Mouse (Mus musculus): ENCODE measurements around the gene Gnaq. TPM values are rescaled to one million over a fixed set of nuclear protein-coding genes. Genes with fewer than 3 reads are reported as not detected.

Gene Gnaq
- polyA plus RNA-seq, 1 experiment, result 8.1 TPM

- Histone ChIP-seq H3K4me3 (ENCODE audit: control insufficient read depth, insufficient read depth, low read length) (no peak overlapping the region), H3K27ac (ENCODE audit: control insufficient read depth, insufficient read depth, low read length) (no peak overlapping the region), H3K4me1 (replicated peaks; ENCODE audit: control insufficient read depth, insufficient read depth, low read length) (no peaks in the 10 kb centered on the region), H3K27me3 (ENCODE audit: control insufficient read depth, insufficient read depth, low read length) (no peaks in the 10 kb centered on the region), H3K36me3 (ENCODE audit: control insufficient read depth, insufficient read depth, low read length) (no peaks in the 10 kb centered on the region)
- TF ChIP-seq CTCF (IDR thresholded peaks at IDR 0.05; ENCODE audit: borderline replicate concordance, control insufficient read depth, extremely low read depth, insufficient read depth, low read length, poor library complexity), result no peak
- no peak for TF ChIP-seq POLR2A (IDR thresholded peaks at IDR 0.05; ENCODE audit: control insufficient read depth, extremely low read depth, insufficient read depth, low read length, poor library complexity)
- DNase-seq, result peak; percentile 6
- whole genome bisulfite sequencing, result 73% methylated on average over 7 of the region's 7 CpGs
Measured at GRCm38 (mm10) chr19:16328074-16328850, 195.6 kb downstream of the Gnaq start.

GRCm38 (mm10) chr19:16329056-16329455, 196.4 kb downstream of the Gnaq start:
- Histone ChIP-seq H3K4me1 (replicated peaks; ENCODE audit: control insufficient read depth, insufficient read depth, low read length) (no peaks in the 10 kb centered on the region), H3K27me3 (ENCODE audit: control insufficient read depth, insufficient read depth, low read length) (no peaks in the 10 kb centered on the region), H3K27ac (ENCODE audit: control insufficient read depth, insufficient read depth, low read length) (no peak overlapping the region), H3K4me3 (ENCODE audit: control insufficient read depth, insufficient read depth, low read length) (no peak overlapping the region), H3K36me3 (ENCODE audit: control insufficient read depth, insufficient read depth, low read length) (no peaks in the 10 kb centered on the region)
- TF ChIP-seq POLR2A (IDR thresholded peaks at IDR 0.05; ENCODE audit: control insufficient read depth, extremely low read depth, insufficient read depth, low read length, poor library complexity) (no peak), CTCF (IDR thresholded peaks at IDR 0.05; ENCODE audit: borderline replicate concordance, control insufficient read depth, extremely low read depth, insufficient read depth, low read length, poor library complexity) (no peak)
- no peak for DNase-seq

GRCm38 (mm10) chr19:16329648-16330047, 197.0 kb downstream of the Gnaq start:
- TF ChIP-seq CTCF (IDR thresholded peaks at IDR 0.05; ENCODE audit: borderline replicate concordance, control insufficient read depth, extremely low read depth, insufficient read depth, low read length, poor library complexity), result no peak
- no peak for TF ChIP-seq POLR2A (IDR thresholded peaks at IDR 0.05; ENCODE audit: control insufficient read depth, extremely low read depth, insufficient read depth, low read length, poor library complexity)
- 77% methylated on average over 6 of the region's 6 CpGs for WGBS
- no peak for DNase-seq
- H3K27me3 ChIP-seq (ENCODE audit: control insufficient read depth, insufficient read depth, low read length), result no peaks in the 10 kb centered on the region
- no peak overlapping the region for H3K4me3 ChIP-seq (ENCODE audit: control insufficient read depth, insufficient read depth, low read length)
- H3K27ac ChIP-seq (ENCODE audit: control insufficient read depth, insufficient read depth, low read length), result no peak overlapping the region
- H3K4me1 ChIP-seq (replicated peaks; ENCODE audit: control insufficient read depth, insufficient read depth, low read length), result no peaks in the 10 kb centered on the region
- no peaks in the 10 kb centered on the region for H3K36me3 ChIP-seq (ENCODE audit: control insufficient read depth, insufficient read depth, low read length)

DNA sequence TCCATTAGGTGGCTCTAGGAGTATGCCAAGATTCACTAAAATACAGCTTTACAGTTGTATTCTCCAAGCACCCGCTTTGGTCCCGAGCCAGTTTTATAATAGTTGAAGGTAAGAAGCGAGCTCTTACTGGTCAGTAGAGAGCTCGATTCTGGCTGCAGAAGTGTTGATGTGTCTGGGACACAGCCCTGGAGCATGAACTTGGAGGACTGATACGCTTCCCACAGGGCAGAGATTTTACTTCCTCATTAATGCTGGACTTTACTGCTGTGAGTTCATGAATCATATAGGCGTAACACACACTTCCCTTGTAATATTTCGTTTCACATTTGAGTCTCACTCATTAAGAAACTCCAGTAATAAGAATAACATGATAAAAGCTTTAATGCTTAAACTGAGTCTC, 197.5 kb downstream of the Gnaq start:
- Histone ChIP-seq H3K4me1 (replicated peaks; ENCODE audit: control insufficient read depth, insufficient read depth, low read length) (no peaks in the 10 kb centered on the region), H3K27me3 (ENCODE audit: control insufficient read depth, insufficient read depth, low read length) (no peaks in the 10 kb centered on the region), H3K27ac (ENCODE audit: control insufficient read depth, insufficient read depth, low read length) (no peak overlapping the region), H3K36me3 (ENCODE audit: control insufficient read depth, insufficient read depth, low read length) (no peaks in the 10 kb centered on the region), H3K4me3 (ENCODE audit: control insufficient read depth, insufficient read depth, low read length) (no peak overlapping the region)
- no peak for TF ChIP-seq POLR2A (IDR thresholded peaks at IDR 0.05; ENCODE audit: control insufficient read depth, extremely low read depth, insufficient read depth, low read length, poor library complexity)
- TF ChIP-seq CTCF (IDR thresholded peaks at IDR 0.05; ENCODE audit: borderline replicate concordance, control insufficient read depth, extremely low read depth, insufficient read depth, low read length, poor library complexity), result no peak
- 86% methylated on average over 7 of the region's 7 CpGs for WGBS
- no peak for DNase-seq

- WGBS, result 93% methylated on average over 6 of the region's 6 CpGs
- Histone ChIP-seq H3K4me3 (ENCODE audit: control insufficient read depth, insufficient read depth, low read length) (no peak overlapping the region), H3K27ac (ENCODE audit: control insufficient read depth, insufficient read depth, low read length) (no peak overlapping the region), H3K27me3 (ENCODE audit: control insufficient read depth, insufficient read depth, low read length) (no peaks in the 10 kb centered on the region), H3K4me1 (replicated peaks; ENCODE audit: control insufficient read depth, insufficient read depth, low read length) (no peaks in the 10 kb centered on the region), H3K36me3 (ENCODE audit: control insufficient read depth, insufficient read depth, low read length) (no peaks in the 10 kb centered on the region)
- DNase-seq, result no peak
- TF ChIP-seq POLR2A (IDR thresholded peaks at IDR 0.05; ENCODE audit: control insufficient read depth, extremely low read depth, insufficient read depth, low read length, poor library complexity), result no peak
- TF ChIP-seq CTCF (IDR thresholded peaks at IDR 0.05; ENCODE audit: borderline replicate concordance, control insufficient read depth, extremely low read depth, insufficient read depth, low read length, poor library complexity), result no peak
Measured at GRCm38 (mm10) chr19:16331047-16331446, 198.4 kb downstream of the Gnaq start.

DNA sequence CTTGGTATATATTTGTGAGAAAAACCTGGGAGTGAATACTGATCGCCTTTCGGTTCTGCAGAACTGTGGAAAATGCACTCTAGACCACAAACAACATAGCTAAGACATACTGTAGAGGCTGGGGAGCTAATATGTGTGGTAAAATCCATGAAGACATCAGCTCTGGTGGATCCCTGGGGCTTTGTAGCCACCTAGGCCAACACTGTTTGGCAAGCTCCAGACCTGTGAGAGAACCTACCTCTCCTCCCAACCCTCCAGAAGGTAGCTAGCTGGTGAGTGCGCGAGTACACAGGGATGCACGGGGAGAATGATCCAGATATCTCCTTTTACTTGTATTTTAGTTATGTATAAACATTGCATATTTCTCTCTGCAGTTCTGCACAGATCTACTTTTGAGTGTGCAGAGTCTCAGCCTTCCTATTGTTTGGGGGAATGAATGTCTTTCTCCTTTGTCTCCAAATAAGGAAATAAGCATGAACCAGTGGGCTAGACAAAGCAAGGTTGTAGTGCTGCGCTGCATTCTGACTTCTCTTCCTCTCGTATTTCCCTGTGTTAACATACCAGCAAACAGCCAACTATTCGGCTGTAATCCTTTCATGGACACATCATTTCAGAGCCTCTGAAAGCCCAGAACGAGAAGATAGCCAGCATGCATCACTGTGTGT, 205.4 kb downstream of the Gnaq start:
- 94% methylated on average over 9 of the region's 9 CpGs for WGBS
- DNase-seq, result no peak
- Histone ChIP-seq H3K27me3 (ENCODE audit: control insufficient read depth, insufficient read depth, low read length) (no peaks in the 10 kb centered on the region), H3K36me3 (ENCODE audit: control insufficient read depth, insufficient read depth, low read length) (no peaks in the 10 kb centered on the region), H3K4me1 (replicated peaks; ENCODE audit: control insufficient read depth, insufficient read depth, low read length) (no peaks in the 10 kb centered on the region), H3K4me3 (ENCODE audit: control insufficient read depth, insufficient read depth, low read length) (no peak overlapping the region), H3K27ac (ENCODE audit: control insufficient read depth, insufficient read depth, low read length) (no peak overlapping the region)
- TF ChIP-seq CTCF (IDR thresholded peaks at IDR 0.05; ENCODE audit: borderline replicate concordance, control insufficient read depth, extremely low read depth, insufficient read depth, low read length, poor library complexity) (no peak), POLR2A (IDR thresholded peaks at IDR 0.05; ENCODE audit: control insufficient read depth, extremely low read depth, insufficient read depth, low read length, poor library complexity) (no peak)

All from thymus, adult 2 months (tissue).